Mouse (Mus musculus) thymus, adult 2 months (tissue): ENCODE data around the gene Gpr156.

Experiments used
- CTCF ChIP-seq: fragments of 200-500 bp; IDR thresholded peaks from 2 replicates; pipeline ENCODE4 v1.5.1; 2012; ENCODE audit warnings: mild to moderate bottlenecking, control low read depth, low read length, moderate library complexity, borderline replicate concordance; ENCODE audit not compliant: control insufficient read depth, poor library complexity, insufficient read depth; ENCODE audit errors: extremely low read depth
- POLR2A ChIP-seq: fragments of 200-500 bp; IDR thresholded peaks from 2 replicates; pipeline ENCODE4 v1.6.1; 2012; ENCODE audit warnings: mild to moderate bottlenecking, low read length, control low read depth, moderate library complexity; ENCODE audit not compliant: control insufficient read depth, poor library complexity, insufficient read depth; ENCODE audit errors: extremely low read depth

GRCm38 (mm10) chr16:37929626-37930025 lies 13.3 kb downstream of the Gpr156 start:
- TF ChIP-seq CTCF (no peak), POLR2A (no peak)
